Mouse (Mus musculus) ZHBTc4 (cell line): ENCODE measurements around the gene Fcho2.

Experiments
- DNase-seq: peaks from one replicate; pipeline ENCODE4 v3.0.0-alpha.2; 2011; ENCODE audit warnings: low read depth, low spot score

Gene Fcho2

GRCm38 (mm10) chr13:98804480-98804879 is 10.8 kb downstream of the Fcho2 start:
- DNase-seq: no peak

- DNase-seq: no peak
Observed at GRCm38 (mm10) chr13:98803699-98804098, 11.6 kb downstream of the Fcho2 start.

- no peak for DNase-seq
Observed at GRCm38 (mm10) chr13:98802957-98803356, 12.3 kb downstream of the Fcho2 start.

GRCm38 (mm10) chr13:98795511-98795910 is 19.7 kb downstream of the Fcho2 start:
- no peak for DNase-seq

GRCm38 (mm10) chr13:98792864-98793263 is 22.4 kb downstream of the Fcho2 start:
- no peak for DNase-seq

GRCm38 (mm10) chr13:98791693-98792092 is 23.6 kb downstream of the Fcho2 start:
- no peak for DNase-seq

- no peak for DNase-seq
Observed at GRCm38 (mm10) chr13:98786970-98787685, 28.1 kb downstream of the Fcho2 start.

- no peak for DNase-seq
Observed at GRCm38 (mm10) chr13:98777959-98778358, 37.3 kb downstream of the Fcho2 start.

GRCm38 (mm10) chr13:98771484-98771883 is 43.8 kb downstream of the Fcho2 start:
- DNase-seq: no peak

- DNase-seq: no peak
Observed at GRCm38 (mm10) chr13:98768329-98768728, 46.9 kb downstream of the Fcho2 start.

- no peak for DNase-seq
Observed at GRCm38 (mm10) chr13:98761771-98762170, 53.5 kb downstream of the Fcho2 start.

GRCm38 (mm10) chr13:98755886-98756285 is 59.4 kb downstream of the Fcho2 start:
- no peak for DNase-seq

GRCm38 (mm10) chr13:98744679-98745078 is 70.6 kb downstream of the Fcho2 start:
- no peak for DNase-seq

- no peak for DNase-seq
Observed at GRCm38 (mm10) chr13:98743829-98744228, 71.4 kb downstream of the Fcho2 start.

- DNase-seq: no peak
Observed at GRCm38 (mm10) chr13:98743214-98743613, 72.0 kb downstream of the Fcho2 start.

GRCm38 (mm10) chr13:98738213-98738612 is 77.0 kb downstream of the Fcho2 start:
- DNase-seq: no peak

GRCm38 (mm10) chr13:98733292-98733691 is 82.0 kb downstream of the Fcho2 start:
- no peak for DNase-seq

- DNase-seq: no peak
Observed at GRCm38 (mm10) chr13:98729271-98730062, 85.8 kb downstream of the Fcho2 start.

GRCm38 (mm10) chr13:98726494-98726893 is 88.8 kb downstream of the Fcho2 start:
- DNase-seq: peak; percentile 46

GRCm38 (mm10) chr13:98723430-98723829 is 91.8 kb downstream of the Fcho2 start:
- DNase-seq: no peak

GRCm38 (mm10) chr13:98722296-98722695 is 93.0 kb downstream of the Fcho2 start:
- DNase-seq: peak; percentile 84

- DNase-seq: no peak
Observed at GRCm38 (mm10) chr13:98716176-98716575, 99.1 kb downstream of the Fcho2 start.

GRCm38 (mm10) chr13:98715443-98715990 is 99.7 kb downstream of the Fcho2 start:
- DNase-seq: peak; percentile 12
